Mouse (Mus musculus) neural tube, embryonic 10.5 days (tissue): Measurements from ENCODE around the gene Gm7138.
"Not testable (repeated sequence)": the region's sequence is repeated elsewhere in the genome, so short reads cannot be mapped to it uniquely, and the experiment has no call there.

Experiments used
- DNase-seq: peaks from one replicate; pipeline ENCODE4 v3.0.0-alpha.2; 2017; ENCODE audit warnings: low spot score; ENCODE audit errors: extremely low spot score

Gm7138 gene

GRCm38 (mm10) chr10:77750686-77751085 is 26.1 kb downstream of the Gm7138 start:
- DNase-seq, result not testable (repeated sequence)

- DNase-seq, result not testable (repeated sequence)
These were observed 34.6 kb downstream of the Gm7138 start, which contains the start of gene Gm18596 for GRCm38 (mm10) chr10:77741924-77742688. Gene Gm18596, minus strand, starts transcription at chr10:77742638.

- DNase-seq, result no peak
These were observed 37.8 kb downstream of the Gm7138 start for GRCm38 (mm10) chr10:77738929-77739328.

GRCm38 (mm10) chr10:77735928-77736327 is 40.8 kb downstream of the Gm7138 start:
- DNase-seq, result no peak

GRCm38 (mm10) chr10:77729241-77729640 is 47.5 kb downstream of the Gm7138 start:
- DNase-seq, result no peak

GRCm38 (mm10) chr10:77728280-77728679 is 48.5 kb downstream of the Gm7138 start:
- no peak for DNase-seq
